Mouse (Mus musculus) cerebellum, adult 8-10 months (tissue): ENCODE measurements around the gene Olfr414.

Experiments used
- DNase-seq: peaks from one replicate; pipeline ENCODE4 v3.0.0; 2022

The Olfr414 gene

GRCm38 (mm10) chr1:174423764-174424163, at the start of gene Olfr414:
Olfr414 (plus strand) TSS chr1:174424064.
- DNase-seq: no peak

GRCm38 (mm10) chr1:174390746-174391145, 33.1 kb upstream of the Olfr414 start, which contains the start of gene Olfr248:
Olfr248 (plus strand) TSS chr1:174391046.
- DNase-seq: no peak

GRCm38 (mm10) chr1:174422959-174423358, 905 bp upstream of the Olfr414 start:
- DNase-seq: no peak

GRCm38 (mm10) chr1:174426180-174426986, 2.5 kb downstream of the Olfr414 start:
- no peak for DNase-seq

GRCm38 (mm10) chr1:174427402-174427801, 3.5 kb downstream of the Olfr414 start:
- DNase-seq: no peak

- DNase-seq: no peak
Observed at GRCm38 (mm10) chr1:174428407-174428806, 4.5 kb downstream of the Olfr414 start.

GRCm38 (mm10) chr1:174434121-174434520, 10.3 kb downstream of the Olfr414 start:
- no peak for DNase-seq

- no peak for DNase-seq
Observed at GRCm38 (mm10) chr1:174441782-174442181, 17.9 kb downstream of the Olfr414 start, which contains the start of gene Olfr220. Olfr220 (plus strand) TSS chr1:174442082.

- no peak for DNase-seq
Observed at GRCm38 (mm10) chr1:174455100-174455499, 31.2 kb downstream of the Olfr414 start.

- no peak for DNase-seq
Observed at GRCm38 (mm10) chr1:174465385-174465784, 41.5 kb downstream of the Olfr414 start.

- no peak for DNase-seq
Observed at GRCm38 (mm10) chr1:174466240-174466639, 42.4 kb downstream of the Olfr414 start.

- DNase-seq: peak; percentile 34
Observed at GRCm38 (mm10) chr1:174469736-174470135, 45.9 kb downstream of the Olfr414 start.

- no peak for DNase-seq
Observed at GRCm38 (mm10) chr1:174482567-174482966, 58.7 kb downstream of the Olfr414 start.
